Mouse (Mus musculus) right cerebral cortex, postnatal 25 days (tissue): ENCODE measurements around the gene Vmn2r33.
"Not testable (repeated sequence)": the region's sequence is repeated elsewhere in the genome, so short reads cannot be mapped to it uniquely, and the experiment has no call there.

Source experiments
- DNase-seq: peaks from one replicate; pipeline ENCODE4 v3.0.0; 2022

The Vmn2r33 gene

DNA sequence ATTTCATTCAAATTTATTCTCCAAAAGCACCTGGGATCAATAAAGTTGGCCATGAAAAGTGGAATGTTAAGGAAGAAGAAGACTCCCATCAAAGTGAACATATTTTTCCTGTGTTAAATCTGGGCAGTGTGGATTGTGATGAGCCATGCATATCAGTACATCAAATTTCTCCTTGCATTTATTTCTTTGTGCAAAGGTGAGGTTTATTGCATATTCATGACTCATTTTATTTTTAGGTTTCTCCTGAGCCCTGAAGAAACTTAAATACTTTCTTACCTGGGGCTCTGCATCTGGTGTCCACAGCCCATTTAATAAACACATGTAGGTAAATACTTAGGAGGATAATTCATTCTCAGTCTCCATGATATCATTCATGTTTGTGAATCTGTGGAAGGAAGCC lies at the start of gene Vmn2r33:
TSS of gene Vmn2r33 (minus strand) at position 101 of the 400 bp plus-strand sequence.
- DNase-seq = not testable (repeated sequence)
